Mouse (Mus musculus) G1E (cell line): ENCODE measurements around the gene Rprd1b. TPM values are rescaled to one million over a fixed set of nuclear protein-coding genes. Genes with fewer than 3 reads are reported as not detected.

Experiments
- ATAC-seq: 2 replicates; pipeline ENCODE4 v1.8.0; 2016; ENCODE audit warnings: mild to moderate bottlenecking; ENCODE audit not compliant: insufficient number of reproducible peaks, poor library complexity, low FRiP score, severe bottlenecking; ENCODE audit errors: extremely low read depth
- DNase-seq: peaks from one replicate; pipeline ENCODE4 v3.0.0; 2012; ENCODE audit warnings: low spot score
- H3K27me3 ChIP-seq: 2 replicates; pipeline ENCODE4 v1.6.1; 2012; ENCODE audit warnings: mild to moderate bottlenecking, low read length, inconsistent platforms; ENCODE audit not compliant: insufficient read depth
- H3K36me3 ChIP-seq: replicated peaks from 2 replicates; pipeline ENCODE3; 2012; ENCODE audit warnings: mild to moderate bottlenecking, inconsistent platforms
- H3K4me1 ChIP-seq: 2 replicates; pipeline ENCODE4 v1.6.1; 2012; ENCODE audit warnings: low read depth, low read length, inconsistent platforms, mixed read lengths; ENCODE audit not compliant: insufficient read depth
- H3K4me3 ChIP-seq: 2 replicates; pipeline ENCODE4 v1.5.1; 2012; ENCODE audit warnings: low read depth, mild to moderate bottlenecking, inconsistent platforms, low read length, moderate library complexity, mixed read lengths
- H3K9me3 ChIP-seq: replicated peaks from 2 replicates; pipeline ENCODE4 v1.6.1; 2012; ENCODE audit warnings: inconsistent platforms
- CTCF ChIP-seq: IDR thresholded peaks from 2 replicates; pipeline ENCODE4 v1.5.1; 2012; ENCODE audit warnings: low read depth, low read length, inconsistent platforms, mixed read lengths
- GATA1 ChIP-seq: IDR thresholded peaks from 2 replicates; pipeline ENCODE4 v1.6.1; 2012; ENCODE audit warnings: borderline replicate concordance, low read length, inconsistent platforms, mixed read lengths
- GATA2 ChIP-seq: IDR thresholded peaks from 2 replicates; pipeline ENCODE4 v1.6.1; 2012; ENCODE audit warnings: low read depth, low read length, inconsistent platforms, borderline replicate concordance
- POLR2AphosphoS5 ChIP-seq: IDR thresholded peaks from 2 replicates; pipeline ENCODE4 v1.6.1; 2012; ENCODE audit warnings: low read depth, low read length, inconsistent platforms; ENCODE audit not compliant: insufficient replicate concordance
- TAL1 ChIP-seq: conservative IDR thresholded peaks from 2 replicates; pipeline ENCODE4 v1.6.1; 2012; ENCODE audit warnings: low read depth, low read length, inconsistent platforms, mixed read lengths
- polyA plus RNA-seq: library from polyadenylated mRNA; stranded (reverse); fragments of >175 nt; gene quantifications from 2 replicates; pipeline ENCODE4 v1.2.3, GENCODE M21; 2012
- total RNA-seq, 2 experiments: library from RNA; stranded (forward) in 1 of 2; stranded (reverse) in 1 of 2; fragments of 200-1000 nt in 1 of 2; fragments of >200 nt in 1 of 2; fragmentation: Nextera tagmentation in 1 of 2; gene quantifications; 2 replicates each; pipeline ENCODE4 v1.2.3; 2014 to 2017

The Rprd1b gene
- total and polyA plus RNA-seq, 3 experiments, result 28.7 to 37.9 (median 36.2) TPM

- H3K4me1 ChIP-seq, result peaks cover 2% of the 10 kb centered on the region; the same call in 1 of the 2 replicates
- H3K27me3 ChIP-seq, result no peaks in the 10 kb centered on the region
- peaks cover 85% of the 10 kb centered on the region for H3K36me3 ChIP-seq
- DNase-seq (no peak), ATAC-seq (no peak)
- no peak overlapping the region for H3K4me3 ChIP-seq
- no peak for TF ChIP-seq CTCF
- no peak for TF ChIP-seq GATA2
- TF ChIP-seq GATA1, result no peak
- TF ChIP-seq TAL1, result no peak
- no peak for TF ChIP-seq POLR2AphosphoS5
- peaks cover 6% of the 10 kb centered on the region; the same call in 1 of the 2 replicates for H3K9me3 ChIP-seq
Measured at GRCm38 (mm10) chr2:158070885-158071632, 42.8 kb downstream of the Rprd1b start.

GRCm38 (mm10) chr2:158071633-158071995 is 43.3 kb downstream of the Rprd1b start:
- no peak for DNase-seq
- peaks cover 85% of the 10 kb centered on the region for H3K36me3 ChIP-seq
- H3K4me1 ChIP-seq, result no peaks in the 10 kb centered on the region; the same call in 1 of the 2 replicates
- no peak overlapping the region for H3K4me3 ChIP-seq
- no peak for ATAC-seq
- peaks cover 9% of the 10 kb centered on the region for H3K9me3 ChIP-seq
- H3K27me3 ChIP-seq, result no peaks in the 10 kb centered on the region
- TF ChIP-seq GATA1 (no peak), TAL1 (no peak), POLR2AphosphoS5 (no peak), GATA2 (no peak), CTCF (no peak)

DNA sequence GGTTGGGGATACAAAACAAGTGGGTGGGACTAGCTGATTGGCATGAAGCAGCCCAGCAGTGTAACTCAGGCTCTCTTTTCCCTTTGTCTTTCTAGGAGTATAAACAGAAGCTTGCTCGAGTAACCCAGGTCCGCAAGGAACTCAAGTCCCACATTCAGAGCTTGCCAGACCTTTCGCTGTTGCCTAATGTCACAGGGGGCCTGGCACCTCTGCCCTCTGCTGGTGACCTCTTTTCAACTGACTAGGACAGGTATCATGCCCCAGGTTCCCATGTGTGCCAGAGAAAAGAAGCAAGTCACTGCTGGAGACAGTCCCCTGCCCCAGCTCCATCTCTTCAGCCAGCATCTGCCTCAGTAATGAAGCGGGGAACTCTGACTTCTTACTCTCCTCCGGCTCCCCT is 46.5 kb downstream of the Rprd1b start:
- no peaks in the 10 kb centered on the region for H3K27me3 ChIP-seq
- H3K4me3 ChIP-seq, result no peak overlapping the region
- no peaks in the 10 kb centered on the region; the same call in 1 of the 2 replicates for H3K4me1 ChIP-seq
- H3K9me3 ChIP-seq, result peaks cover 9% of the 10 kb centered on the region
- ATAC-seq (no peak), DNase-seq (no peak)
- TF ChIP-seq POLR2AphosphoS5 (no peak), TAL1 (no peak), GATA2 (no peak), GATA1 (no peak), CTCF (no peak)
- H3K36me3 ChIP-seq, result peaks cover 90% of the 10 kb centered on the region

DNA sequence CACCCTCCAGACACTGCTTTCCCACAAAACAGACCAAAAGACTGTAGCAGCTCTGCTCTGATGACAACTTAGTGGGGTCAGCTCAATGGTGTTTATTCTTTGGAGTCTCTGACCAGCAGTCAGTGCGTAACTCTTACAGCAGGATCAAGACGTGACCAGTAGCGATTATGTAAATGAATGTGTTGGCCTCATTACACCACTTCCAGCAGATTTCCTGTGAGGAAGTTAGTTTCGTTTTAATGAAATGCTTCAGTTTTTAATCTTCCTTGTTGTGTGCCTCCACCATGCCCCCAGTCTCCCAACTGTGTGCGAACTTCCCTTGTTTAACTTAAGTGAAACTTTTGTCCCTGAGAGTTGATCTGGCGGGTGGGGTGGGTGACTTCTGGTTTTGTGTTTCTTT is 48.4 kb downstream of the Rprd1b start:
- no peaks in the 10 kb centered on the region for H3K27me3 ChIP-seq
- ATAC-seq, result no peak
- peaks cover 75% of the 10 kb centered on the region for H3K36me3 ChIP-seq

DNA sequence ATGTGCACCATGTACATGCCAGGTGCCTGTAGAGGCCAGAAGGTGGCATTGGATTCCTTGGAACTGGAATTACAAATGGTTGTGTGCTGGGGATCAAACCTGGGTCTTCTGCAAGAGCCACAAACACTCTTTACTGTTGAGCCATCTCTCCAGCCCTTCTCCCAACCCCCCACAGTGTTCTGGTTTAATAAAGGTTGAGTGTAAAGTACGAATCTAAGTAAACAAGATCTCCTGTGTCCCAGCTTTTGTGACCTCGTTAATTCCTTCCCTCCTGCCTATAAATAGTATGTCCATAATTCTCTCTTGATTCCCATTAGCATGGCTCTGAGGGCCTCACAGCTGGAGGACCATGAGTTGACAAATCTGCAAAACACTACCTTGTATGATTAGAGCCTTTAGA is 49.7 kb downstream of the Rprd1b start:
- TF ChIP-seq TAL1, result no peak
- no peak for TF ChIP-seq CTCF
- TF ChIP-seq GATA1, result no peak
- TF ChIP-seq POLR2AphosphoS5, result no peak
- TF ChIP-seq GATA2, result no peak
- Histone ChIP-seq H3K36me3 (peaks cover 62% of the 10 kb centered on the region), H3K27me3 (no peaks in the 10 kb centered on the region), H3K9me3 (peaks cover 9% of the 10 kb centered on the region), H3K4me3 (no peak overlapping the region), H3K4me1 (no peaks in the 10 kb centered on the region)
- ATAC-seq (no peak), DNase-seq (no peak)

More for the DNA sequence above, 48.4 kb downstream of the Rprd1b start:
- Histone ChIP-seq H3K9me3 (peaks cover 9% of the 10 kb centered on the region), H3K4me1 (no peaks in the 10 kb centered on the region), H3K4me3 (no peak overlapping the region)
- no peak for DNase-seq
- TF ChIP-seq GATA2 (no peak), POLR2AphosphoS5 (no peak), GATA1 (no peak), CTCF (no peak), TAL1 (no peak)

DNA sequence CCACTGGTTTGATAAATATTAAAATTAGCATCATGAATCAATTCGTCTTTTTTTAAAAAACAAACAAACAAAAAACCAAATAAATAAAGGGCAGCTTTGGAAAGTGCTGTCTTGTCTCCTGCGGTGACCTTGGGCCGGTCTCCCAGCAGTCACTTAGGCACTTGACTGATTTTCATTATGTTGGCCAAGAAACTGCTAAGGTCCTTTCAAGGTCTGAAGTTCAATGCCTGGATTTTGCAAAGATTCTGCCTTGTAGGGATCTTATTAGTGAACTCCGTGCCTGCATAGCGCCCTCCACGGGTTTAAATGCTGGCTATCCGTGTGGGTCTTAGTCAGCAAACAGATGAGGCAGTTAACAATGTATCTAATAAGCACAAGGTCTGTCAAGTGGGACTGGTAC is 50.7 kb downstream of the Rprd1b start:
- TF ChIP-seq GATA1, result no peak
- TF ChIP-seq GATA2, result no peak
- no peak for TF ChIP-seq CTCF
- no peak for TF ChIP-seq POLR2AphosphoS5
- TF ChIP-seq TAL1, result no peak
- no peak for ATAC-seq
- H3K4me3 ChIP-seq, result no peak overlapping the region
- no peaks in the 10 kb centered on the region for H3K27me3 ChIP-seq
- peaks cover 9% of the 10 kb centered on the region for H3K9me3 ChIP-seq
- no peaks in the 10 kb centered on the region for H3K4me1 ChIP-seq
- peaks cover 52% of the 10 kb centered on the region for H3K36me3 ChIP-seq
- no peak for DNase-seq
